In the genomic region with DNA sequence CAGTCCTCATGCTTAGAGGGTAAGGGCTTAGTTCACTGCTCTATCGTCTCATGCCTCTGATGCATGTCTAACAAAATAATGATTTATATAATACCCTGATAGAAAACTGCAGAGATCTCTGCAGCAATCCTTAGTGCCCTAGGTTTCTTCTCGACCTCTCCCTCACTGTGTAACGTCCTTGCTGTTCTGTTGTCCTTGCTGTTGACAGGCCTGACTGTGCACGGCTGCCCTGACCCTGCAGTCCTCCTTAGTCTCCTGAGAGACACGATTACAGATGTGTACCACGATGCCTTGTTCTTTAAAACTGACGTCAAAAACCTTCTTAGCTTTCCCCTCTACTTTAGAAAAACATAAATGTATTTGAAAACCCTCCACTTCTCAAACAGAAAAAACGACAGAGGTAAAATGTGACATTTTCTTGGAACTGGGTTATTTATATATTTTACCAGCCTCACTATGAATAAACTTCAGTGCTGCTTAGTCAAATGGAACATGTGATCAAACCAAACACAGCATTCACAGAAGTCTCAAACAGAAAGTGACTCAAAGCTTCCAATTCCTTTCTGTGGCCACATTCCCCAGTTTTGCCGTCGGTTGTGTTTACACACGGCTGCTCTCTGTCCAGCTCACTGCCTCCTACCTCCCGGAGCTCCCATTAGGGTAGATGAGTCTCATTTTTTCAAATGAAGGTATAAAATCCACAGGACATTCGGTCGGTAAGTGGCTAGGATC, we compare ENCODE assay signal across 10 mouse cellular contexts. TPM values are rescaled to one million over a fixed set of nuclear protein-coding genes. Genes with fewer than 3 reads are reported as not detected.
DNase-seq lines count a peak whose midpoint lies in the region; ATAC-seq lines count a peak whose summit lies in the region.
"Had no signal": no experiment of that assay in that cellular context is flagged by ENCODE, and none has a peak within 500 bp of the region (broad histone marks: within the 10 kb centered on the region; RNA-seq: fewer than 3 reads in every experiment).

No protein-coding gene starts in this region.

- ATAC-seq in heart, embryonic 12.5 days (ENCODE audit: insufficient number of reproducible peaks, low FRiP score), result no peak
- no peak for ATAC-seq in megakaryocyte, adult 5-6 weeks (ENCODE audit: poor library complexity, severe bottlenecking)
- no peak for ATAC-seq in limb, embryonic 13.5 days (ENCODE audit: low FRiP score, low read depth)

- H3K4me3 ChIP-seq in heart, embryonic 12.5 days, result no peak overlapping the region
- peak overlapping the region; percentile 39 for H3K4me3 ChIP-seq in megakaryocyte, embryonic 14.5 days (replicated peaks)
- no peak overlapping the region for H3K4me3 ChIP-seq in limb, embryonic 13.5 days
- H3K4me3 ChIP-seq: forebrain, embryonic 12.5 days had no signal

- H3K36me3 ChIP-seq in heart, embryonic 12.5 days, result peaks cover 29% of the 10 kb centered on the region
- peaks cover 26% of the 10 kb centered on the region for H3K36me3 ChIP-seq in megakaryocyte, embryonic 14.5 days (replicated peaks; ENCODE audit: low read length)
- H3K36me3 ChIP-seq in limb, embryonic 13.5 days, result peaks cover 40% of the 10 kb centered on the region

- H3K4me1 ChIP-seq in heart, embryonic 12.5 days (replicated peaks), result peaks cover 25% of the 10 kb centered on the region
- peaks cover 22% of the 10 kb centered on the region for H3K4me1 ChIP-seq in megakaryocyte, embryonic 14.5 days
- H3K4me1 ChIP-seq in limb, embryonic 13.5 days, result peaks cover 23% of the 10 kb centered on the region

- H3K9ac ChIP-seq in heart, embryonic 12.5 days, result 0 out of 2 replicates have a peak overlapping the region, but pooled peaks have one; percentile 2
- H3K9ac ChIP-seq in limb, embryonic 13.5 days, result no peak overlapping the region
- H3K9ac ChIP-seq: forebrain, embryonic 12.5 days had no signal

- H3K9me3 ChIP-seq in heart, embryonic 12.5 days (replicated peaks), result no peaks in the 10 kb centered on the region
- H3K9me3 ChIP-seq in megakaryocyte, embryonic 14.5 days, result 0 out of 2 replicates have a peak, but pooled peaks cover 4% of the 10 kb centered on the region
- H3K9me3 ChIP-seq in limb, embryonic 13.5 days, result no peaks in the 10 kb centered on the region
- H3K9me3 ChIP-seq: forebrain, embryonic 12.5 days; G1E had no signal

- WGBS in heart, embryonic 12.5 days, result 52% methylated on average over 14 of the region's 14 CpGs
- WGBS in limb, embryonic 13.5 days, result 72% methylated on average over 14 of the region's 14 CpGs

- no peak overlapping the region for H3K4me2 ChIP-seq in heart, embryonic 12.5 days
- H3K4me2 ChIP-seq in limb, embryonic 13.5 days (replicated peaks), result peak overlapping the region; percentile 23; the same call in 1 of the 2 replicates
- H3K4me2 ChIP-seq: forebrain, embryonic 12.5 days had no signal

- peak overlapping the region; percentile 48; the same call in 1 of the 2 replicates for H3K27ac ChIP-seq in heart, embryonic 12.5 days (ENCODE audit: poor library complexity, severe bottlenecking)
- peak overlapping the region; percentile 40; the same call in 1 of the 2 replicates for H3K27ac ChIP-seq in limb, embryonic 13.5 days
- H3K27ac ChIP-seq: forebrain, embryonic 12.5 days had no signal

- intact Hi-C loops in heart, postnatal 25 days (cut with DNase I), result no loop called here

- DNase-seq in heart, postnatal 25 days (ENCODE audit: low spot score), result no peak
- DNase-seq in telencephalon, adult 2 months (ENCODE audit: low read depth, low spot score), result peak; percentile 50
- no peak for DNase-seq in c-Kit-positive CD71-positive TER-119-positive erythroid progenitor cells, embryonic 14.5 days (ENCODE audit: low spot score)
- DNase-seq in spleen, postnatal 4 days (ENCODE audit: low spot score in 2 of 2), result no peak

- no peaks in the 10 kb centered on the region for H3K27me3 ChIP-seq in heart, embryonic 12.5 days (replicated peaks)
- H3K27me3 ChIP-seq in megakaryocyte, embryonic 14.5 days (replicated peaks), result no peaks in the 10 kb centered on the region
- no peaks in the 10 kb centered on the region for H3K27me3 ChIP-seq in limb, embryonic 13.5 days
- H3K27me3 ChIP-seq: forebrain, embryonic 12.5 days had no signal

RNA-seq across cellular contexts. Expression of gene Twsg1, which starts 11.4 kb away (rescaled TPM):
- 109 TPM in 2 replicates for polyA plus RNA-seq in heart, embryonic 12.5 days (2016; fragmentation: Nextera tagmentation; extraction: Ambion mirVana)
- 10 to 100 TPM; 72.8 to 76.8 TPM for total RNA-seq in heart, postnatal 25 days (2021)
- polyA plus RNA-seq in megakaryocyte, embryonic 14.5 days (2012; ENCODE audit: insufficient read depth, low replicate concordance), result 1.9 and 3.3 TPM in 2 replicates
- total RNA-seq in megakaryocyte, adult 5-6 weeks (2015), result 6.5 and 7.3 TPM in 2 replicates
- total RNA-seq in megakaryocyte, adult 5-6 weeks (2017), result 4.1 and 5.2 TPM in 2 replicates
- polyA plus RNA-seq in limb, embryonic 13.5 days (2015; fragmentation: Nextera tagmentation; extraction: Ambion mirVana), result 133 and 140 TPM in 2 replicates

RNA-seq across cellular contexts. Expression of gene Ralbp1, which starts 54.0 kb away (rescaled TPM):
- 40.9 and 41.1 TPM in 2 replicates for polyA plus RNA-seq in heart, embryonic 12.5 days (2016; fragmentation: Nextera tagmentation; extraction: Ambion mirVana)
- total RNA-seq in heart, postnatal 25 days (2021), result 10 to 100 TPM; 37.8 to 38.6 TPM
- 83.9 and 184 TPM in 2 replicates for polyA plus RNA-seq in megakaryocyte, embryonic 14.5 days (2012; ENCODE audit: insufficient read depth, low replicate concordance)
- 32.3 and 34.9 TPM in 2 replicates for total RNA-seq in megakaryocyte, adult 5-6 weeks (2015)
- 102 and 104 TPM in 2 replicates for total RNA-seq in megakaryocyte, adult 5-6 weeks (2017)
- polyA plus RNA-seq in limb, embryonic 13.5 days (2015; fragmentation: Nextera tagmentation; extraction: Ambion mirVana), result 81.3 and 87.3 TPM in 2 replicates

Comparison
In these comparisons a context has a peak if more than half of its experiments do, and no peak if none do; other contexts are left out.
1. RNA of gene Twsg1, which starts 11.4 kb away (polyA plus RNA-seq): 133 to 140 TPM in limb, embryonic 13.5 days and 109 TPM in heart, embryonic 12.5 days; 1.9 to 3.3 TPM in megakaryocyte, embryonic 14.5 days; every median in the first group is over 10 times any median in the second.